In genomic region chr3:109781917-109782288, GRCm38 (mm10) we compare ENCODE assay signal across 8 mouse cellular contexts.
DNase-seq lines count a peak whose midpoint lies in the region; ATAC-seq and TF ChIP-seq lines count a peak whose summit lies in the region.
"Had no signal": no experiment of that assay in that cellular context is flagged by ENCODE, and none has a peak within 500 bp of the region (broad histone marks: within the 10 kb centered on the region; RNA-seq: fewer than 3 reads in every experiment).

No protein-coding gene starts in this region.

- H3K9me3 ChIP-seq in forebrain, embryonic 10.5 days, result no peaks in the 10 kb centered on the region
- no peaks in the 10 kb centered on the region for H3K9me3 ChIP-seq in hindbrain, embryonic 16.5 days (ENCODE audit: control insufficient read depth, low read length)

- no peaks in the 10 kb centered on the region for H3K79me2 ChIP-seq in myocyte (ENCODE audit: control insufficient read depth, insufficient read depth)

- H3K4me2 ChIP-seq in hindbrain, embryonic 16.5 days (ENCODE audit: low read length), result peak overlapping the region; percentile 87
- H3K4me2 ChIP-seq in myocyte (ENCODE audit: low read depth), result peak overlapping the region; percentile 82

- H3K27ac ChIP-seq in forebrain, embryonic 10.5 days, result peak overlapping the region; percentile 88
- peak overlapping the region; percentile 44; the same call in 1 of the 2 replicates for H3K27ac ChIP-seq in hindbrain, embryonic 16.5 days (ENCODE audit: low read depth, low read length)

- WGBS in forebrain, embryonic 10.5 days, result 68% methylated on average over 7 of the region's 7 CpGs
- WGBS in hindbrain, embryonic 16.5 days, result 53% methylated on average over 7 of the region's 7 CpGs

- intact Hi-C loops in left cerebral cortex, postnatal 4 days (cut with DNase I), result no loop called here

- H3K9ac ChIP-seq in hindbrain, embryonic 16.5 days (ENCODE audit: low read depth, low read length), result no peak overlapping the region

- H3K36me3 ChIP-seq in forebrain, embryonic 10.5 days (replicated peaks), result no peaks in the 10 kb centered on the region
- H3K36me3 ChIP-seq in hindbrain, embryonic 16.5 days (ENCODE audit: control insufficient read depth, insufficient read depth, low read length), result no peaks in the 10 kb centered on the region
- no peaks in the 10 kb centered on the region for H3K36me3 ChIP-seq in myocyte (ENCODE audit: control insufficient read depth, insufficient read depth)

- DNase-seq in layer of hippocampus, postnatal 25 days (ENCODE audit: extremely low spot score in 1 of 2, low spot score in 1 of 2), result peak; percentile 10 to 30
- DNase-seq in layer of hippocampus, adult 9-10 months (ENCODE audit: low spot score), result no peak
- DNase-seq in forebrain, embryonic 10.5 days (ENCODE audit: extremely low spot score, low spot score), result no peak
- DNase-seq in B cell, adult 2 months, result no peak
- DNase-seq in left cerebral cortex, postnatal 4 days, result no peak

- H3K27me3 ChIP-seq in forebrain, embryonic 10.5 days (ENCODE audit: poor library complexity, severe bottlenecking), result peaks cover 9% of the 10 kb centered on the region; the same call in 1 of the 2 replicates
- no peaks in the 10 kb centered on the region for H3K27me3 ChIP-seq in hindbrain, embryonic 16.5 days (replicated peaks; ENCODE audit: control insufficient read depth, insufficient read depth, low read length)
- no peaks in the 10 kb centered on the region for H3K27me3 ChIP-seq in myocyte (ENCODE audit: control insufficient read depth, insufficient read depth, insufficient read length)
- H3K27me3 ChIP-seq: Patski had no signal

- no peak for TF ChIP-seq POLR2A in myocyte (IDR thresholded peaks at IDR 0.05; ENCODE audit: insufficient read length, low read depth)

- H3K4me1 ChIP-seq in forebrain, embryonic 10.5 days, result peaks cover 16% of the 10 kb centered on the region
- H3K4me1 ChIP-seq in hindbrain, embryonic 16.5 days (ENCODE audit: control insufficient read depth, insufficient read depth, low read depth, low read length), result peaks cover 16% of the 10 kb centered on the region

- H3ac ChIP-seq in myocyte (ENCODE audit: control insufficient read depth, insufficient read length), result no peak overlapping the region

- ATAC-seq in hindbrain, embryonic 16.5 days, result peak; percentile 32
- ATAC-seq: Patski had no signal

- H3K4me3 ChIP-seq in forebrain, embryonic 10.5 days, result peak overlapping the region; percentile 58
- peak overlapping the region; percentile 47; the same call in 1 of the 2 replicates for H3K4me3 ChIP-seq in hindbrain, embryonic 16.5 days (ENCODE audit: low read length)
- peak overlapping the region; percentile 22 for H3K4me3 ChIP-seq in myocyte

TF ChIP-seq in myocyte, 11 proteins besides CTCF, POLR2A, EP300 and RAD21:
- no peak for TF ChIP-seq SRF (IDR thresholded peaks at IDR 0.05; ENCODE audit: control insufficient read depth, insufficient read length, low read depth)
- TF ChIP-seq POLR2AphosphoS2 (IDR thresholded peaks at IDR 0.05; ENCODE audit: insufficient read length, low read depth), result no peak
- no peak for TF ChIP-seq MYOG (IDR thresholded peaks at IDR 0.05; ENCODE audit: control insufficient read depth in 1 of 3, insufficient read depth in 1 of 3, insufficient read length in 2 of 3, low read depth in 2 of 3)
- TF ChIP-seq USF1 (IDR thresholded peaks at IDR 0.05; ENCODE audit: low read depth), result no peak
- TF ChIP-seq E2F4 (IDR thresholded peaks at IDR 0.05; ENCODE audit: insufficient read depth), result no peak
- TF ChIP-seq CEBPB (IDR thresholded peaks at IDR 0.05; ENCODE audit: insufficient read depth, poor library complexity, severe bottlenecking), result no peak
- no peak for TF ChIP-seq TCF12 (IDR thresholded peaks at IDR 0.05; ENCODE audit: insufficient read depth, poor library complexity, severe bottlenecking)
- TF ChIP-seq MAX (IDR thresholded peaks at IDR 0.05; ENCODE audit: low read depth), result no peak
- TF ChIP-seq REST (IDR thresholded peaks at IDR 0.05; ENCODE audit: insufficient read depth, insufficient read length), result no peak
- no peak for TF ChIP-seq TCF3 (IDR thresholded peaks at IDR 0.05; ENCODE audit: insufficient read length, low read depth)
- no peak for TF ChIP-seq MYOD1 (IDR thresholded peaks at IDR 0.05; ENCODE audit: control insufficient read depth in 1 of 3, insufficient read length in 2 of 3, low read depth in 2 of 3)

Comparison
In these comparisons a context has a peak if more than half of its experiments do, and no peak if none do; other contexts are left out.
1. DNase-seq: peak in layer of hippocampus, postnatal 25 days (2 of 2); none in layer of hippocampus, adult 9-10 months (single experiment), forebrain, embryonic 10.5 days (single experiment), B cell, adult 2 months (0 of 2) and left cerebral cortex, postnatal 4 days (single experiment).
2. Peak in every context shown above with its lines, with median percentiles within 50 percentile points of each other: H3K4me3 ChIP-seq.